Mouse (Mus musculus): ENCODE data around the gene Angel2.
A peak's percentile ranks its signal among the peaks of the same experiment; 100 is the strongest.
"Not testable (repeated sequence)": the region's sequence is repeated elsewhere in the genome, so short reads cannot be mapped to it uniquely, and the experiment has no call there.

The Angel2 gene

GRCm38 (mm10) chr1:190924812-190925211 lies at the start of gene Angel2:
Gene Angel2, plus strand, starts transcription at chr1:190925112.
- not testable (repeated sequence) for DNase-seq

GRCm38 (mm10) chr1:190875751-190876150 lies 49.2 kb upstream of the Angel2 start:
- DNase-seq: no peak

DNA sequence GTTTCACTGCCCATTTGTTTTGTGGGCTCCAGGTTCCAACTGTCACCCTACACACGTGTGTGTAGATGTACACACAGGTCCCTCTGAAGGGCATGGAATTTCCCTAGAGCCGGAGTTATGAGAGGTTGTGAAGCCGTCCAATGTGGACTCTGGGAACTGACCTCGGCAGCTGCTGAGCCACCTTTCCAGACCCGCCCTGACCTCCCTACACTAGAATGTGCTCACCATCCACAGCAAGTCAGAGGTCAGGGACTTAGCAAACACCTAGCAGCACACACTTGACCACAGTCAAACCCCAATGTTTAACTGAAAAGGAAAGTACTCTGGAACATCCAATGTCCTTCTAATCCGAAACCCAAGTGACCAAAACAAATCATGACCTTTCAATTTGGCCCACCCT lies 44.3 kb upstream of the Angel2 start:
- DNase-seq: no peak

DNA sequence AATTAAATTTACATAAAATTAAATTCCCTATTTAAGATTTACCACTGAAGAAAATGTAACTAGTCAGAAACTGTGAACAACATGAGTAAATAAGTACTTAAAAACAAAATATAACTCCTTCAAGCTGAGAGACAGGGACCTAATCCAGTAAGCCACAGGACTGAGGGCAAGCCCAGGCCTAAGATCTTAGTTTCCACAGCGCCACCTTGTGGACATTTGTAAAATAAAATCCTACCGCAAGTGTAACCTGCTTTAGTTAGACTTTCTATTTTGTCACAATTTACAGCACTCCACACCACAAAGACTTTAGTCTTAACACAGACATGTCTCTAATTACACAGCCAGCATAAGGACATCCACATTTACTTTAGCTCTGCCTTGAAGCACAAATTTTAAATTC lies 43.5 kb upstream of the Angel2 start:
- peak; percentile 80 to 83 for DNase-seq

- no peak for DNase-seq
Observed at GRCm38 (mm10) chr1:190886014-190886413, 38.9 kb upstream of the Angel2 start.

- DNase-seq: no peak
Observed at GRCm38 (mm10) chr1:190888031-190888430, 36.9 kb upstream of the Angel2 start.

- no peak for DNase-seq
Observed at GRCm38 (mm10) chr1:190888646-190889045, 36.3 kb upstream of the Angel2 start.

GRCm38 (mm10) chr1:190893559-190894167 lies 31.2 kb upstream of the Angel2 start:
- DNase-seq: no peak

GRCm38 (mm10) chr1:190898186-190898585 lies 26.7 kb upstream of the Angel2 start:
- DNase-seq: no peak

GRCm38 (mm10) chr1:190898899-190899575 lies 25.9 kb upstream of the Angel2 start:
- DNase-seq: no peak

DNA sequence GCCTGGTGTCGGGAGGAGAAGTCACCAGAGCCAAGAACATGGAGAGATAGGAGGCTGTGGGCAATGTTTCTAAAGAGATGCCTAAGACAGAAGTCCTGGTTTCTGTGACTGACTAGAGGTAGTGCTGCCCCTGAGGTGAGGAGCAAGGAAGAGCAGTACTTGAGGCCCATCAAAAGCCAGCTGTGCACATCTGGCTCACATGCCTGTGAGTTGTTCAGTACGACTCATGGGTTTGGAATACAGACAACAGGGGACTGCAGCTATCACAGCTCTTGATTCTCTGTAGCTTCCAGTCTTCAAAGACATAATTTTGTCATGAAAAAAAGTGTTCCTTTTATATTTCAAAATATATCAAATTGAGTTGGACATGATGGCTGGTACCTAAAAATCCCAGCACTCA lies 23.8 kb upstream of the Angel2 start:
- DNase-seq: no peak

- DNase-seq: no peak
Observed at GRCm38 (mm10) chr1:190904136-190904535, 20.8 kb upstream of the Angel2 start.

DNA sequence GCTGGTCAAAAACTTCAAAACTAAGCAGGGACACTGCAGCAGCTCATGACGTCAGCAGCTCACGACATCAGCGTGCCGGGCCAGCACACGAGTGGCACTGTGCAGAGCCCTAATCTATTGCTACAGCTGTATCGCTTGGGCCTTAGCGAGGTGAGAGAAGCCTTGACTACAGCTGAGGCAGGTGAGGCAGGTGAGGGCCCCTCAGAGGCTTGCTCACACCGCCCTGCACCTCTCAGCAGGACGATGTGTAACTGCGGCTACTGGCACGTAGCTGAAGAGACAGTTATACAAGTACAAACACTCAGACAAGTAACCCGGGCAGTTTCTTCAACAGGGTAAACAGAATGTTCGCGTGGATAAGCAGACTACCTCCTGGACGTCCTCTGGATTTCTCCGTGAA lies 20.2 kb upstream of the Angel2 start:
- no peak for DNase-seq

- no peak for DNase-seq
Observed at GRCm38 (mm10) chr1:190910836-190911235, 14.1 kb upstream of the Angel2 start.

DNA sequence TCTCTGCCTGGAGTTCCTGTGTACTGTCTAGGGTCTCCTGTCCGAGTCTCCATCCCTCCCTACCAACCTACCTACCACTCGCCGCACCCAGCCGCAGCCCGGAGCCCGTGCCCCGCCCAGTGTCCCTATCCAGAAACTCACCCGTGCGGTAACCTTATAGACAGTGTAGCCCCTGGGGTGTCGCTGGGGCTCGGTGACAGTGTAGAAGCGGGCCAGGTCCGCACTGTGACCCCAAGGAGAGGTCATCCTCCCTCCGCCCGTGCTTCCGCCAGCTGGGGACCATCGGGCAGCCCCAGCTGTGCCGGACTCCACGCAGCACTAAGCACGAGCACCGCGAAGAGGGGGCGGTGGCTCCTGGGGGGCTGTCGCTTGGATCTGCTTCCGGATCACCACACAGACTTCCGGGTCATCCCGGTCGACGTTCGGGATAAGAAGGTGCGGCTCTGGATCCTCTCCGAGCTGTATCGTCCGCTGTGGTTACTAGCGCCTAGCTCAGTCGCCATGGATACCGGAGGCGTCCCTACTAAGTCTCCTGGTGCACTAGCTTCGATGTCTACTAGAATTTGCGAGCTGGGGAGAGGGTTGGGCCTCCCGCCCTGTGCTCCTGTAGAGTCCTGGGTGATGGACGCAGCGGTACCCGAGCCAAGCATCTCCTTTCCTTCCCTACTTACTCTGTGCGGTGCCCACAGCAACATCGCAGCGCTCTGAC lies 13.3 kb upstream of the Angel2 start, which contains the start of gene Rps6kc1:
Gene Rps6kc1 (minus strand): TSS at position 356 of the 709 bp plus-strand sequence.
- peak; percentile 88 to 91 for DNase-seq

GRCm38 (mm10) chr1:190912623-190913022 lies 12.3 kb upstream of the Angel2 start:
- no peak for DNase-seq

GRCm38 (mm10) chr1:190918938-190919337 lies 6.0 kb upstream of the Angel2 start:
- no peak for DNase-seq

- no peak for DNase-seq
Observed at GRCm38 (mm10) chr1:190919725-190920469, 5.0 kb upstream of the Angel2 start.

GRCm38 (mm10) chr1:190927311-190927710 lies 2.4 kb downstream of the Angel2 start:
- no peak for DNase-seq

GRCm38 (mm10) chr1:190927751-190928369 lies 2.9 kb downstream of the Angel2 start:
- DNase-seq: peak in 1 of 2 experiments; percentile 26

- DNase-seq: peak; percentile 98
Observed at GRCm38 (mm10) chr1:190928370-190929009, 3.6 kb downstream of the Angel2 start.

Measured in cerebellum, postnatal 14 days (tissue).